Mouse (Mus musculus) liver, adult (tissue): ENCODE measurements at regions not wholly inside any gene's neighbourhood (a gene's known extent, or its start where the extent isn't known, plus 50 kb on each side); places are given as distances from the start of the nearest gene placed in this dataset.

Experiments
- GATA4 ChIP-seq: IDR thresholded peaks from 2 replicates; pipeline ENCODE4 v1.6.1; 2014; ENCODE audit warnings: mild to moderate bottlenecking, low read length; ENCODE audit not compliant: insufficient replicate concordance

GRCm38 (mm10) chr3:117061831-117062230 lies 93.0 kb upstream of the Palmd start:
- TF ChIP-seq GATA4, result no peak

- TF ChIP-seq GATA4, result no peak
Observed at GRCm38 (mm10) chr3:117061182-117061581, 92.4 kb upstream of the Palmd start.

GRCm38 (mm10) chr3:117051431-117051830 lies 82.6 kb upstream of the Palmd start:
- no peak for TF ChIP-seq GATA4

- no peak for TF ChIP-seq GATA4
Observed at GRCm38 (mm10) chr3:117050909-117051308, 82.1 kb upstream of the Palmd start.

- TF ChIP-seq GATA4, result no peak
Observed at GRCm38 (mm10) chr3:117049410-117049809, 80.6 kb upstream of the Palmd start.

- no peak for TF ChIP-seq GATA4
Observed at GRCm38 (mm10) chr3:117044809-117045208, 76.0 kb upstream of the Palmd start.

- TF ChIP-seq GATA4, result no peak
Observed at GRCm38 (mm10) chr3:117044304-117044703, 75.5 kb upstream of the Palmd start.

GRCm38 (mm10) chr3:117038928-117039300 lies 70.1 kb upstream of the Palmd start:
- no peak for TF ChIP-seq GATA4

GRCm38 (mm10) chr3:117038280-117038927 lies 69.6 kb upstream of the Palmd start:
- TF ChIP-seq GATA4, result no peak
